Mouse (Mus musculus) neural tube, embryonic 11.5 days (tissue): Measurements from ENCODE around the gene Atp1b1. TPM values are rescaled to one million over a fixed set of nuclear protein-coding genes. Genes with fewer than 3 reads are reported as not detected.

ENCODE experiments used
- ATAC-seq: fragments of 200-750 bp; cut with Nextera tagmentation; 2 replicates; pipeline ENCODE4 v1.8.0; 2017; ENCODE audit warnings: moderate number of reproducible peaks, mild to moderate bottlenecking, moderate TSS enrichment, moderate library complexity; ENCODE audit not compliant: insufficient read depth, low FRiP score, low TSS enrichment
- DNase-seq: peaks from one replicate; pipeline ENCODE4 v3.0.0-alpha.2; 2015; ENCODE audit warnings: low spot score
- H3K27ac ChIP-seq: fragments of 300-500 bp; sonication (generic); 2 replicates; pipeline ENCODE4 v1.5.1; 2014; ENCODE audit warnings: low read depth, mild to moderate bottlenecking, low read length
- H3K27me3 ChIP-seq: fragments of 300-500 bp; sonication (generic); 2 replicates; pipeline ENCODE4 v1.6.1; 2014; ENCODE audit warnings: mild to moderate bottlenecking, low read length, mixed read lengths; ENCODE audit not compliant: control insufficient read depth, insufficient read depth
- H3K36me3 ChIP-seq: fragments of 300-500 bp; sonication (generic); 2 replicates; pipeline ENCODE4 v1.6.1; 2014; ENCODE audit warnings: mild to moderate bottlenecking, low read length, moderate library complexity, mixed read lengths; ENCODE audit not compliant: control insufficient read depth, insufficient read depth
- H3K4me1 ChIP-seq: fragments of 300-500 bp; sonication (generic); 2 replicates; pipeline ENCODE4 v1.6.1; 2014; ENCODE audit warnings: low read length, mixed read lengths; ENCODE audit not compliant: control insufficient read depth, insufficient read depth
- H3K4me2 ChIP-seq: fragments of 300-500 bp; sonication (generic); 2 replicates; pipeline ENCODE4 v1.6.1; 2014; ENCODE audit warnings: low read depth, mild to moderate bottlenecking, moderate library complexity
- H3K4me3 ChIP-seq: fragments of 300-500 bp; sonication (generic); 2 replicates; pipeline ENCODE4 v1.5.1; 2014; ENCODE audit warnings: low read depth, low read length
- H3K9ac ChIP-seq: fragments of 300-500 bp; sonication (generic); 2 replicates; pipeline ENCODE4 v1.6.1; 2014; ENCODE audit warnings: mild to moderate bottlenecking, low read length
- H3K9me3 ChIP-seq: fragments of 300-500 bp; sonication (generic); 2 replicates; pipeline ENCODE4 v1.6.1; 2016; ENCODE audit warnings: low read length; ENCODE audit not compliant: control insufficient read depth
- WGBS: fragments of 180-500 bp; shearing (Covaris S2); extraction: QIAGEN DNeasy Blood & Tissue Kit; methylation state at CpG from one replicate; pipeline ENCODE4 v1.1.7; 2014; 5-methylcytosine and 5-hydroxymethylcytosine counted together
- polyA plus RNA-seq: library from polyadenylated mRNA; unstranded; fragments of >200 nt; fragmentation: Nextera tagmentation; extraction: Ambion mirVana; gene quantifications from 2 replicates; pipeline ENCODE4 v1.2.1, GENCODE M21; 2014

The Atp1b1 gene
- 24.2 and 24.5 TPM in 2 replicates for polyA plus RNA-seq

DNA sequence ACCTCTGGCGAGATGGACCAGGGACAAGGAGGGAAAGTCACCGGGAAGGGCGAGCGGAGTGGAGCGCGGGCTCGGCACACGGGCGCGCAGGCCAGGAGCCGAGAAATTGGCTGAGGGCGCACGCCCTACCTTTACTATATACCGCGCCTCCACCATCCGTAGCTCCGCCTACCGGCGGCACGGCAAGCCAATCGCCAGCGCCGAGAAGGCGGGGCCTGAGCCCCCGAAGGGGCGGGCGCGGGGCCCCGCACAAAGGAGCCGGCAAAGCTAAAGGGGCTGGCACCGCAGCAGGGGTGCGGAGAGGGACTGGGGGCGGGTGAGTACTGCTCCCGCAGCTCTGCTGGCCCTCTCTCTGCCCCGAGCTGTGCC is at the start of gene Atp1b1:
TSS of gene Atp1b1 (minus strand) at position 111 of the 369 bp plus-strand sequence.
- H3K27ac ChIP-seq, result peak within 1 kb of the TSS; percentile 82
- 0% methylated on average over 35 of the region's 35 CpGs for WGBS
- H3K36me3 ChIP-seq, result no peaks in the 10 kb centered on the region
- DNase-seq, result peak; percentile 94
- H3K4me1 ChIP-seq, result no peaks in the 10 kb centered on the region
- ATAC-seq, result peak; percentile 95
- H3K4me2 ChIP-seq, result peak within 1 kb of the TSS; percentile 75
- H3K4me3 ChIP-seq, result peak within 1 kb of the TSS; percentile 53
- 0 out of 2 replicates have a peak, but pooled peaks cover 3% of the 10 kb centered on the region for H3K27me3 ChIP-seq
- no peaks in the 10 kb centered on the region for H3K9me3 ChIP-seq
- peak within 1 kb of the TSS; percentile 68 for H3K9ac ChIP-seq

GRCm38 (mm10) chr1:164505096-164505495 is 46.9 kb upstream of the Atp1b1 start:
- no peaks in the 10 kb centered on the region for H3K27me3 ChIP-seq
- H3K4me3 ChIP-seq, result no peak overlapping the region
- no peaks in the 10 kb centered on the region for H3K4me1 ChIP-seq
- 89% methylated on average over 3 of the region's 3 CpGs for WGBS
- H3K27ac ChIP-seq, result no peak overlapping the region
- DNase-seq (no peak), ATAC-seq (no peak)
- H3K9me3 ChIP-seq, result no peaks in the 10 kb centered on the region
- H3K36me3 ChIP-seq, result no peaks in the 10 kb centered on the region
- H3K9ac ChIP-seq, result no peak overlapping the region
- no peak overlapping the region for H3K4me2 ChIP-seq

GRCm38 (mm10) chr1:164503140-164503730 is 45.1 kb upstream of the Atp1b1 start:
- 54% methylated on average over 8 of the region's 8 CpGs for WGBS
- H3K27me3 ChIP-seq, result no peaks in the 10 kb centered on the region
- H3K27ac ChIP-seq, result no peak overlapping the region
- H3K4me2 ChIP-seq, result no peak overlapping the region
- ATAC-seq (no peak), DNase-seq (no peak)
- H3K4me3 ChIP-seq, result no peak overlapping the region
- H3K36me3 ChIP-seq, result no peaks in the 10 kb centered on the region
- H3K9me3 ChIP-seq, result no peaks in the 10 kb centered on the region
- no peaks in the 10 kb centered on the region for H3K4me1 ChIP-seq
- no peak overlapping the region for H3K9ac ChIP-seq

DNA sequence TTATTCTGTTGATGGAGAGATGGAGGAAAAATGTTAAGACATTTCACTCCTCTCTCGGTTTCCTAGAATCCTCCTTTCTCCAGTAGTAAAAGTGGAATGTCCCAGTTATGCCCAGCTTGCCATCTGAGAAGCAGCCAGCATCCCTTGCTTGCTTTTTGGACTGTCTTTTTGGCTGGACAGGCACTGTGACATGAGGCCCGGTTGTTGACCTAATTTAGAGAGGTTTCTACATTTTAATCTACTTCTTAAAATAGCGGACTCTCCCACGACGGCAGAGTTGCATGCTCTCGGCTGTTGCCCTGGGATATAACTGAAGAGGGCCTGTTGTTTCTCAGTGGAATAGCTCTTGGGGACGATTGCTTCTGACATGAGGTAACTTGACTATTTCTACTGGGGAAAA is 44.1 kb upstream of the Atp1b1 start:
- Histone ChIP-seq H3K9me3 (no peaks in the 10 kb centered on the region), H3K4me3 (no peak overlapping the region), H3K27me3 (no peaks in the 10 kb centered on the region), H3K4me2 (no peak overlapping the region), H3K4me1 (no peaks in the 10 kb centered on the region), H3K27ac (no peak overlapping the region), H3K9ac (no peak overlapping the region), H3K36me3 (no peaks in the 10 kb centered on the region)
- no peak for ATAC-seq
- WGBS, result 81% methylated on average over 7 of the region's 7 CpGs
- no peak for DNase-seq

GRCm38 (mm10) chr1:164494741-164495512 is 36.8 kb upstream of the Atp1b1 start:
- ATAC-seq, result no peak
- H3K27ac ChIP-seq, result no peak overlapping the region
- no peaks in the 10 kb centered on the region for H3K9me3 ChIP-seq
- WGBS, result 63% methylated on average over 8 of the region's 8 CpGs
- no peak for DNase-seq
- H3K4me1 ChIP-seq, result no peaks in the 10 kb centered on the region
- H3K4me3 ChIP-seq, result no peak overlapping the region
- H3K27me3 ChIP-seq, result no peaks in the 10 kb centered on the region
- no peak overlapping the region for H3K4me2 ChIP-seq
- no peaks in the 10 kb centered on the region for H3K36me3 ChIP-seq
- no peak overlapping the region for H3K9ac ChIP-seq

DNA sequence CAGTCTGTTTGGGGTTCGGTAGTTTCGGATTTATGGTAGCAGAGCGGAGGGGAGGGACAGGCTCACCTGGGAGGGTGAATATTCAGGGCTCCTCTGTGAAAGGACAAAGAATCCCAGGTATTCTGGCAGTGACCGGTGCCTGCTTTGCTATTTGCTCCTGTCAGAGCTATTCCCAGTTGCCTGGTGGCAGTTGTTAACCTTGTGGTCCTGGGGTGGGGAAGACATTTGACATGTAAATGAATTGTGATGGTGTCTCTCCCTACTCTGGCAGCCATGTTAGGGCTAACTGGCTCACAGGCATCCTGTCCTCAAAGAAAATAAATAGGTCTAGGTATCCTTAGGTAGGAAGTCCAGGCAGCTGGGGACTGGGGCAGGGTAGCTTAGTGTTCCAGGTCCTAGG is 36.1 kb upstream of the Atp1b1 start:
- H3K4me1 ChIP-seq, result no peaks in the 10 kb centered on the region
- H3K27ac ChIP-seq, result no peak overlapping the region
- H3K9ac ChIP-seq, result no peak overlapping the region
- ATAC-seq (no peak), DNase-seq (no peak)
- no peak overlapping the region for H3K4me3 ChIP-seq
- 49% methylated on average over 4 of the region's 4 CpGs for WGBS
- no peaks in the 10 kb centered on the region for H3K9me3 ChIP-seq
- no peaks in the 10 kb centered on the region for H3K36me3 ChIP-seq
- no peaks in the 10 kb centered on the region for H3K27me3 ChIP-seq
- no peak overlapping the region for H3K4me2 ChIP-seq

GRCm38 (mm10) chr1:164493042-164493705 is 35.0 kb upstream of the Atp1b1 start:
- WGBS, result 81% methylated on average over 8 of the region's 8 CpGs

GRCm38 (mm10) chr1:164492476-164492875 is 34.3 kb upstream of the Atp1b1 start:
- Histone ChIP-seq H3K9me3 (no peaks in the 10 kb centered on the region), H3K9ac (no peak overlapping the region), H3K36me3 (no peaks in the 10 kb centered on the region), H3K4me2 (no peak overlapping the region), H3K27me3 (no peaks in the 10 kb centered on the region), H3K4me1 (no peaks in the 10 kb centered on the region), H3K4me3 (no peak overlapping the region), H3K27ac (no peak overlapping the region)
- DNase-seq (no peak), ATAC-seq (no peak)
- 80% methylated on average over 3 of the region's 3 CpGs for WGBS

More at GRCm38 (mm10) chr1:164493042-164493705, 35.0 kb upstream of the Atp1b1 start:
- Histone ChIP-seq H3K36me3 (no peaks in the 10 kb centered on the region), H3K4me3 (no peak overlapping the region), H3K4me1 (no peaks in the 10 kb centered on the region), H3K9ac (no peak overlapping the region), H3K27me3 (no peaks in the 10 kb centered on the region), H3K27ac (no peak overlapping the region), H3K4me2 (no peak overlapping the region), H3K9me3 (no peaks in the 10 kb centered on the region)
- ATAC-seq (no peak), DNase-seq (no peak)
